Mouse (Mus musculus): Measurements from ENCODE around the gene Gm13287. TPM values are rescaled to one million over a fixed set of nuclear protein-coding genes. Genes with fewer than 3 reads are reported as not detected.
"Not testable (repeated sequence)": the region's sequence is repeated elsewhere in the genome, so short reads cannot be mapped to it uniquely, and the experiment has no call there.

Gene Gm13287
- total and polyA plus RNA-seq, 3 experiments = not detected

DNA sequence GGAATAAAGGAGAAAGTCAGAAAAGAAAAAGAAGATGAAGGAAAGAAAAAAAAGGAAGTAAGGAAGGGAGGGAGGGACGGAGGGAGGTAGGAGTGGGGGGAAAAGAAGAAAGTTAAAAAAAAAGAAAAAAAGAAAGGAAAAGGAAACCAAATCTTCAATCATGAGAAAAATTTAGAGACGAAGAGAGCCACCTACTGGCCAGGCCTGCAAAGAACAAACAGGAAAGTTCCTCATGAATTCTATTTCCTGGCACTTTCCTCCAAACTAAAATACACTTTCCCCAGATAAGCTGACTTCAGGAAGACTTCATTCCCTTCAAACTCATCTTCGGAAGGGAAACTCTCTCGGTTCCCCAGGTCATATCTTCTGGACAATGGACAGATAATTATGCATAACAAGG is 27.5 kb downstream of the Gm13287 start:
- peaks cover 9% of the 10 kb centered on the region for H3K9me3 ChIP-seq (replicated peaks; ENCODE audit: low read length)
- H3K9ac ChIP-seq (ENCODE audit: insufficient read depth, low read depth) = no peak overlapping the region
- no peak overlapping the region for H3K27ac ChIP-seq (ENCODE audit: insufficient read depth, low read depth)
- no peak overlapping the region for H3K4me3 ChIP-seq (replicated peaks in 1 of 3; ENCODE audit: low read depth in 2 of 3, low read length in 2 of 3, poor library complexity in 1 of 3)
- H3K36me3 ChIP-seq (replicated peaks in 1 of 2; ENCODE audit: control insufficient read depth in 1 of 2, insufficient read depth in 1 of 2, low read length in 1 of 2) = no peaks in the 10 kb centered on the region
- no peak overlapping the region for H3K4me2 ChIP-seq (ENCODE audit: insufficient read depth, low read depth, poor library complexity, severe bottlenecking)
- DNase-seq (ENCODE audit: extremely low read depth) = peak; percentile 11
- in situ Hi-C loops (cut with MboI; ENCODE audit: low pct_ligation_motif_present, low pct_unique_long_range_greater_than_20kb, low sequenced_read_pairs) = no loop called here
- peak; percentile 36 for TF ChIP-seq RAD21 (IDR thresholded peaks at IDR 0.05; ENCODE audit: low read depth, low read length)
- TF ChIP-seq ZNF384 (IDR thresholded peaks at IDR 0.05; ENCODE audit: low read depth, low read length) = peak; percentile 80
- no peak for TF ChIP-seq POLR2A (IDR thresholded peaks at IDR 0.05; ENCODE audit: low read depth, low read length)
- peak in 1 of 2 experiments; percentile 70; a peak in 3 of 4 replicates for TF ChIP-seq CTCF (conservative IDR thresholded peaks at IDR 0.05 in 1 of 2, IDR thresholded peaks at IDR 0.05 in 1 of 2; ENCODE audit: low read depth in 2 of 2, low read length in 2 of 2)
- peak; percentile 22; the same call in 1 of the 2 replicates for TF ChIP-seq SMC3 (IDR thresholded peaks at IDR 0.05; ENCODE audit: low read depth, low read length)
- dilution Hi-C loops (cut with MboI; ENCODE audit: extremely low pct_ligation_motif_present, extremely low pct_unique_long_range_greater_than_20kb, low sequenced_read_pairs) = no loop called here
- no peaks in the 10 kb centered on the region; a peak in 1 of 4 replicates for H3K4me1 ChIP-seq (ENCODE audit: control insufficient read depth in 1 of 2, insufficient read depth in 2 of 2)
- peaks cover 22% of the 10 kb centered on the region for H3K27me3 ChIP-seq (replicated peaks)
- no peaks in the 10 kb centered on the region for H3K79me2 ChIP-seq (replicated peaks; ENCODE audit: control insufficient read depth, extremely low read depth, insufficient read depth, poor library complexity, severe bottlenecking)

DNA sequence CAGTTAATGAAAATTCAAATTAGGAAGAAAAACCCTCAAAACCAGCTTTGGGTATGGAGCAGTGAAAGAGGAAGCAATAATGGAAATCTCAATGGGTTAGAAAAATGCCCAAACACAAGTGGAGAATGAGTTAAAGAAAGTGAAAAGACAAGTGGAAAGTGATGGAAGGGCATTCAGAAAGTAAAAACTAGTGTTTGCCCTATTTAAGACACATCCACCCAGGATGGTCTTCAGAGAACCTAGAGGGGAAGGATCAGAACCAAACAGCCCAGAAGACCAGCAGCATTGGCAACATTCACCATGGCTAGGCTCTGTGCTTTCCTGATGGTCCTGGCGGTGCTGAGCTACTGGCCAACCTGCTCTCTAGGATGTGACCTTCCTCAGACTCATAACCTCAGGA is 32.2 kb downstream of the Gm13287 start, which contains the start of gene Ifna5:
TSS of gene Ifna5 (plus strand) at position 301 of the 400 bp plus-strand sequence.
- H3K4me2 ChIP-seq (ENCODE audit: insufficient read depth, low read depth, poor library complexity, severe bottlenecking); H3K4me1 ChIP-seq (ENCODE audit: control insufficient read depth in 1 of 2, insufficient read depth in 2 of 2); DNase-seq (ENCODE audit: extremely low read depth); in situ Hi-C loops (cut with MboI; ENCODE audit: low pct_ligation_motif_present, low pct_unique_long_range_greater_than_20kb, low sequenced_read_pairs); H3K36me3 ChIP-seq (replicated peaks in 1 of 2; ENCODE audit: control insufficient read depth in 1 of 2, insufficient read depth in 1 of 2, low read length in 1 of 2); H3K9me3 ChIP-seq (replicated peaks; ENCODE audit: low read length); H3K79me2 ChIP-seq (replicated peaks; ENCODE audit: control insufficient read depth, extremely low read depth, insufficient read depth, poor library complexity, severe bottlenecking); dilution Hi-C loops (cut with MboI; ENCODE audit: extremely low pct_ligation_motif_present, extremely low pct_unique_long_range_greater_than_20kb, low sequenced_read_pairs); H3K9ac ChIP-seq (ENCODE audit: insufficient read depth, low read depth); H3K27ac ChIP-seq (ENCODE audit: insufficient read depth, low read depth); H3K4me3 ChIP-seq (replicated peaks in 1 of 3; ENCODE audit: low read depth in 2 of 3, low read length in 2 of 3, poor library complexity in 1 of 3): not testable (repeated sequence)
- H3K27me3 ChIP-seq (replicated peaks) = peaks cover 32% of the 10 kb centered on the region

DNA sequence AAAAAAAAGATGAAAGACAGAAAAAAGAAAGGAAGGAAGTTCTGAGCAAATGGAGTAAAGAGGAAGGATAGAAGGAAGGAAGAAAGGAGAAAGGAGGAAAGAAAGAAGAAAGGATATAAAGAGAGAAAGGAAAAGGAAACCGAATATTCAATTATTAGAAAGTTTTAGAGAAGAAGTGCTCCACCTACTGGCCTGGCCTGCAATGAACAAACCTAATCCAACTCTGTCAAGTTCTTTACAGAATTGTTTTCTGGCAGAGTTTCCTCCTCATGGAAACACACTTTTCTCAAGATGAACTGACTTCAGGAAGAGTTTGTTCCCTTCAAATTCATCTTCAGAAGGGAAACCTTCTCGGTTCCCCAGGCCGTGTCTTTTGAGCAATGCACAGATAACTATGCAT is 35.8 kb downstream of the Gm13287 start:
- no peaks in the 10 kb centered on the region for H3K9me3 ChIP-seq (replicated peaks; ENCODE audit: low read length)
- H3K4me1 ChIP-seq (ENCODE audit: control insufficient read depth in 1 of 2, insufficient read depth in 2 of 2) = peaks cover 5 to 10% of the 10 kb centered on the region in 2 experiments; a peak in 3 of 4 replicates
- H3K9ac ChIP-seq (ENCODE audit: insufficient read depth, low read depth) = no peak overlapping the region
- H3K4me3 ChIP-seq (replicated peaks in 1 of 3; ENCODE audit: low read depth in 2 of 3, low read length in 2 of 3, poor library complexity in 1 of 3) = no peak overlapping the region
- no peaks in the 10 kb centered on the region for H3K36me3 ChIP-seq (replicated peaks in 1 of 2; ENCODE audit: control insufficient read depth in 1 of 2, insufficient read depth in 1 of 2, low read length in 1 of 2)
- no peak overlapping the region for H3K27ac ChIP-seq (ENCODE audit: insufficient read depth, low read depth)
- peak; percentile 15 for DNase-seq (ENCODE audit: extremely low read depth)
- peaks cover 49% of the 10 kb centered on the region for H3K27me3 ChIP-seq (replicated peaks)
- in situ Hi-C loops (cut with MboI; ENCODE audit: low pct_ligation_motif_present, low pct_unique_long_range_greater_than_20kb, low sequenced_read_pairs) = no loop called here
- no peaks in the 10 kb centered on the region for H3K79me2 ChIP-seq (replicated peaks; ENCODE audit: control insufficient read depth, extremely low read depth, insufficient read depth, poor library complexity, severe bottlenecking)
- H3K4me2 ChIP-seq (ENCODE audit: insufficient read depth, low read depth, poor library complexity, severe bottlenecking) = no peak overlapping the region
- dilution Hi-C loops (cut with MboI; ENCODE audit: extremely low pct_ligation_motif_present, extremely low pct_unique_long_range_greater_than_20kb, low sequenced_read_pairs) = no loop called here
- TF ChIP-seq CTCF (conservative IDR thresholded peaks at IDR 0.05 in 1 of 2, IDR thresholded peaks at IDR 0.05 in 1 of 2; ENCODE audit: low read depth in 2 of 2, low read length in 2 of 2) (peak; percentile 53 to 74; a peak in 3 of 4 replicates), PAX5 (IDR thresholded peaks at IDR 0.05; ENCODE audit: low read length) (no peak), RAD21 (IDR thresholded peaks at IDR 0.05; ENCODE audit: low read depth, low read length) (peak; percentile 14), ZKSCAN1 (IDR thresholded peaks at IDR 0.05; ENCODE audit: borderline replicate concordance, low read depth, low read length) (no peak), ZNF384 (IDR thresholded peaks at IDR 0.05; ENCODE audit: low read depth, low read length) (no peak), SMC3 (IDR thresholded peaks at IDR 0.05; ENCODE audit: low read depth, low read length) (peak; percentile 14; the same call in 1 of the 2 replicates), RCOR1 (conservative IDR thresholded peaks at IDR 0.05; ENCODE audit: low read depth, low read length) (no peak)
